Mouse (Mus musculus) neutrophil, adult 59 days (primary cell): Measurements from ENCODE around the gene Nrcam. TPM values are rescaled to one million over a fixed set of nuclear protein-coding genes. Genes with fewer than 3 reads are reported as not detected.

Experiments
- total RNA-seq, 2 experiments: library from RNA; stranded (reverse); gene quantifications; 1 replicate in 1 of 2; 2 replicates in 1 of 2; pipeline ENCODE4 v1.2.4; 2023

Nrcam gene
- not detected for total RNA-seq

DNA sequence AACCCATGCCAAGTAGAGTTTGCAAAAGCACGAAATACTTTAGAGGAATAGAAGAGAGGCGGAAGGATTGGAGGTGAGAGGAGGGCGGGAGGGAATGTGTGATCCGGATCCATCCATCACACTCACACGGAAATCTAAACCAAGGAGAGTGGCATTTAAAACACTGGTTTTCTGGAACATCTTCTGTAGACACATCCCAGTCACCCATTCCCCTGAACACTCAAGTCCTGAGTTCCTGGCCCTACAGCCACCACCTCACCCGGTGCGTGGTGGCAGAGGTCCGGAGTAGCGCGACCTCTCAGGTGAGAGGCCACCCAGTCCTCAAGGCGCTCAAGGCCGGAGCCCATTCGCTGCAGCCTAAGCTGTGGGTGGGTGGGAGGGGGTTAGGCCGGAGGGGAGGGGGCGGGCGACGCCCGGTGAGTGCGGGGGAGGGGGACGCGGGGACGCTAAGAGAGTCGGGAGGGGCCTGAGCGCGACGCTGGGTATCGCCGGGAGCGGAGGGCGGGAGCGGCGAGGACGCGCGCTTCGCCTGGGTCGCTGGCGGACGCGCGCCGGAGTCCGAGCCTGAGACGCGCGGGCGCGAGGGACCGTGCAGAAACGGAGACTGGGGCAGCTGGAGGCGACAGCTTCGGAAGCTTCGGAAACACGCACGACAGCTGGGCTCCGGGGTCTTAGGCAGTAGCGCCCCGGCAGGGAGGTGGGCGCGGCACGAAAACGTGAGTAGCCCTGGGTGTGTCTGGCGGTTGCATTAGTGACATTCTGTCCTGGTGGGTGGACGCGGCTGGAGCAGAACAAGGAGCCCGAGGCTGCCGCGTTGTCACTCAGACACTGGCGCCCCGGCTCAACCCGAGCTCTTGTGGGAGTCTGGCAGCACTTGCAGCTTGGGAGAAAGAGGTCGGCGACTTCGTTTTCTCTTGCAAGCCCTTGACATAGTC lies at the start of gene Nrcam:
Gene Nrcam, plus strand, starts transcription at position 505 of the 935 bp plus-strand sequence.

Other genes starting within 250 kb of the Nrcam start
- gene Dnajb9, start 118.6 kb upstream of the Nrcam start, total RNA-seq, result 10 to 100 TPM; 66.9 to 69.9 TPM
- 10 to 100 TPM; 79.3 to 83.4 TPM for gene Pnpla8, start 107.5 kb upstream of the Nrcam start, total RNA-seq